Mouse (Mus musculus) CH12.LX (cell line): ENCODE measurements around the gene Tspan6. TPM values are rescaled to one million over a fixed set of nuclear protein-coding genes. Genes with fewer than 3 reads are reported as not detected.

Experiments
- DNase-seq: peaks from one replicate; pipeline ENCODE4 v3.0.0-alpha.2; 2013; ENCODE audit errors: extremely low read depth
- H3K27ac ChIP-seq: 2 replicates; pipeline ENCODE4 v1.5.1; 2012; ENCODE audit warnings: low read depth, mild to moderate bottlenecking, control low read depth, moderate library complexity; ENCODE audit not compliant: insufficient read depth
- H3K27me3 ChIP-seq: replicated peaks from 2 replicates; pipeline ENCODE3; 2012; ENCODE audit warnings: inconsistent platforms
- H3K36me3 ChIP-seq, 2 experiments: replicated peaks in 1 of 2; 2 replicates each; pipeline versions ENCODE3 to v1.6.1; 2012; ENCODE audit warnings: inconsistent platforms in 1 of 2, low read length in 1 of 2, mild to moderate bottlenecking in 1 of 2, mixed read lengths in 1 of 2, moderate library complexity in 1 of 2; ENCODE audit not compliant: control insufficient read depth in 1 of 2, insufficient read depth in 1 of 2
- H3K4me1 ChIP-seq, 2 experiments: 2 replicates each; pipeline ENCODE4 v1.6.1; 2012; ENCODE audit warnings: inconsistent platforms in 1 of 2, moderate library complexity in 1 of 2; ENCODE audit not compliant: insufficient read depth in 2 of 2, control insufficient read depth in 1 of 2
- H3K4me2 ChIP-seq: 2 replicates; pipeline ENCODE4 v1.6.1; 2012; ENCODE audit warnings: low read depth, mild to moderate bottlenecking, control low read depth; ENCODE audit not compliant: poor library complexity, insufficient read depth, severe bottlenecking
- H3K4me3 ChIP-seq, 3 experiments: fragments of 150-350 bp in 1 of 3; sonication (generic) in 1 of 3; replicated peaks in 1 of 3; 2 replicates each; pipeline versions ENCODE3 to v1.5.1; 2011 to 2012; ENCODE audit warnings: low read depth in 2 of 3, low read length in 2 of 3, mild to moderate bottlenecking in 2 of 3, moderate library complexity in 2 of 3, control low read depth in 1 of 3, improper control_type of control experiment in 1 of 3, inconsistent platforms in 1 of 3, mixed read lengths in 1 of 3; ENCODE audit not compliant: poor library complexity in 1 of 3
- H3K79me2 ChIP-seq: replicated peaks from 2 replicates; pipeline ENCODE4 v1.6.1; 2012; ENCODE audit warnings: mild to moderate bottlenecking, moderate library complexity; ENCODE audit not compliant: control insufficient read depth, poor library complexity, insufficient read depth, severe bottlenecking; ENCODE audit errors: extremely low read depth
- H3K9ac ChIP-seq: 2 replicates; pipeline ENCODE4 v1.6.1; 2012; ENCODE audit warnings: low read depth, mild to moderate bottlenecking, control low read depth, moderate library complexity; ENCODE audit not compliant: insufficient read depth
- H3K9me3 ChIP-seq: replicated peaks from 2 replicates; pipeline ENCODE3; 2012; ENCODE audit warnings: low read length, inconsistent platforms, mixed read lengths
- BHLHE40 ChIP-seq: IDR thresholded peaks from 2 replicates; pipeline ENCODE4 v1.6.1; 2011; ENCODE audit warnings: mild to moderate bottlenecking, low read depth, low read length, improper control_type of control experiment
- CHD1 ChIP-seq: IDR thresholded peaks from 2 replicates; pipeline ENCODE4 v1.6.1; 2012; ENCODE audit warnings: low read depth, low read length, improper control_type of control experiment, inconsistent platforms
- CHD2 ChIP-seq: IDR thresholded peaks from 2 replicates; pipeline ENCODE4 v1.6.1; 2011; ENCODE audit warnings: low read length, improper control_type of control experiment
- CTCF ChIP-seq, 2 experiments: IDR thresholded peaks in 1 of 2; conservative IDR thresholded peaks in 1 of 2; 2 replicates each; pipeline ENCODE4 v1.5.1; 2011 to 2012; ENCODE audit warnings: low read depth in 2 of 2, low read length in 2 of 2, improper control_type of control experiment in 1 of 2, inconsistent platforms in 1 of 2, mild to moderate bottlenecking in 1 of 2, moderate library complexity in 1 of 2
- E2F4 ChIP-seq: IDR thresholded peaks from 2 replicates; pipeline ENCODE4 v1.6.1; 2011; ENCODE audit warnings: low read depth, low read length, improper control_type of control experiment; ENCODE audit not compliant: insufficient replicate concordance
- ELF1 ChIP-seq: IDR thresholded peaks from 2 replicates; pipeline ENCODE4 v1.6.1; 2014; ENCODE audit warnings: low read depth, mild to moderate bottlenecking, inconsistent platforms, low read length, improper control_type of control experiment
- EP300 ChIP-seq: IDR thresholded peaks from 2 replicates; pipeline ENCODE4 v1.6.1; 2011; ENCODE audit warnings: low read length, improper control_type of control experiment
- ETS1 ChIP-seq: conservative IDR thresholded peaks from 2 replicates; pipeline ENCODE4 v1.6.1; 2012; ENCODE audit warnings: low read depth, mild to moderate bottlenecking, inconsistent platforms, low read length, improper control_type of control experiment, moderate library complexity
- KAT2A ChIP-seq: IDR thresholded peaks from 2 replicates; pipeline ENCODE4 v1.6.1; 2012; ENCODE audit warnings: low read length, improper control_type of control experiment, inconsistent platforms; ENCODE audit not compliant: insufficient replicate concordance
- MAX ChIP-seq: IDR thresholded peaks from 2 replicates; pipeline ENCODE4 v1.6.1; 2011; ENCODE audit warnings: low read length, improper control_type of control experiment
- MAZ ChIP-seq: IDR thresholded peaks from 2 replicates; pipeline ENCODE4 v1.6.1; 2012; ENCODE audit warnings: low read depth, mild to moderate bottlenecking, inconsistent platforms, low read length, improper control_type of control experiment, moderate library complexity
- MEF2A ChIP-seq: IDR thresholded peaks from 2 replicates; pipeline ENCODE4 v1.6.1; 2014; ENCODE audit warnings: low read depth, mild to moderate bottlenecking, inconsistent platforms, low read length, improper control_type of control experiment, borderline replicate concordance
- NELFE ChIP-seq: IDR thresholded peaks from 2 replicates; pipeline ENCODE4 v1.6.1; 2011; ENCODE audit warnings: low read depth, low read length, improper control_type of control experiment
- NRF1 ChIP-seq: IDR thresholded peaks from 2 replicates; pipeline ENCODE4 v1.6.1; 2014; ENCODE audit warnings: low read depth, mild to moderate bottlenecking, inconsistent platforms, low read length, improper control_type of control experiment, moderate library complexity
- POLR2A ChIP-seq: IDR thresholded peaks from 2 replicates; pipeline ENCODE4 v1.6.1; 2011; ENCODE audit warnings: low read depth, mild to moderate bottlenecking, improper control_type of control experiment, low read length
- POLR2AphosphoS2 ChIP-seq: IDR thresholded peaks from 2 replicates; pipeline ENCODE4 v1.6.1; 2011; ENCODE audit warnings: low read depth, low read length, improper control_type of control experiment
- RAD21 ChIP-seq: IDR thresholded peaks from 2 replicates; pipeline ENCODE4 v1.6.1; 2011; ENCODE audit warnings: low read depth, mild to moderate bottlenecking, low read length, improper control_type of control experiment, moderate library complexity
- SMC3 ChIP-seq: IDR thresholded peaks from 2 replicates; pipeline ENCODE4 v1.6.1; 2011; ENCODE audit warnings: low read depth, low read length, improper control_type of control experiment
- TBP ChIP-seq: conservative IDR thresholded peaks from 2 replicates; pipeline ENCODE4 v1.6.1; 2011; ENCODE audit warnings: low read depth, low read length, improper control_type of control experiment
- TCF12 ChIP-seq: IDR thresholded peaks from 2 replicates; pipeline ENCODE4 v1.6.1; 2014; ENCODE audit warnings: low read depth, mild to moderate bottlenecking, inconsistent platforms, low read length, improper control_type of control experiment
- USF2 ChIP-seq: conservative IDR thresholded peaks from 2 replicates; pipeline ENCODE4 v1.6.1; 2011; ENCODE audit warnings: low read depth, low read length, improper control_type of control experiment
- ZC3H11A ChIP-seq: IDR thresholded peaks from 2 replicates; pipeline ENCODE4 v1.6.1; 2012; ENCODE audit warnings: low read depth, mild to moderate bottlenecking, inconsistent platforms, low read length, improper control_type of control experiment
- ZMIZ1 ChIP-seq: IDR thresholded peaks from 2 replicates; pipeline ENCODE4 v1.6.1; 2012; ENCODE audit warnings: low read depth, mild to moderate bottlenecking, inconsistent platforms, low read length, improper control_type of control experiment
- ZNF384 ChIP-seq: IDR thresholded peaks from 2 replicates; pipeline ENCODE4 v1.6.1; 2012; ENCODE audit warnings: low read depth, low read length, improper control_type of control experiment, inconsistent platforms
- dilution Hi-C: fragments of 300-500 bp; cut with MboI; formaldehyde crosslinking; loops from 2 replicates; pipeline ENCODE4 v1.14.3; 2020; ENCODE audit warnings: low sequenced_read_pairs; ENCODE audit not compliant: extremely low pct_unique_long_range_greater_than_20kb, extremely low pct_ligation_motif_present
- in situ Hi-C: fragments of 300-500 bp; cut with MboI; formaldehyde crosslinking; loops from 3 replicates; pipeline ENCODE4 v1.14.3; 2019; ENCODE audit warnings: low sequenced_read_pairs, low pct_ligation_motif_present, low pct_unique_long_range_greater_than_20kb, mixed read lengths
- polyA plus RNA-seq: library from polyadenylated mRNA; unstranded; fragments of >175 nt; gene quantifications from 2 replicates; pipeline ENCODE4 v1.2.1, GENCODE M21; 2012; ENCODE audit warnings: low read depth; ENCODE audit not compliant: insufficient read length
- total RNA-seq, 2 experiments: library from RNA; depleted of rRNA; stranded (reverse); fragments of 300-350 nt in 1 of 2; fragments of >200 nt in 1 of 2; gene quantifications; 2 replicates each; pipeline ENCODE4 v1.2.3; 2012 to 2014

Gene Tspan6
- total and polyA plus RNA-seq, 3 experiments = 0.72 to 15.7 (median 0.96) TPM

- TF ChIP-seq CTCF (conservative IDR thresholded peaks at IDR 0.05 in 1 of 2, IDR thresholded peaks at IDR 0.05 in 1 of 2; ENCODE audit: low read depth in 2 of 2, low read length in 2 of 2) (peak; percentile 37 to 67; a peak in 3 of 4 replicates), CHD1 (no peak), SMC3 (peak; percentile 52), MAZ (no peak), RAD21 (peak; percentile 65), ZNF384 (no peak), BHLHE40 (no peak), E2F4 (no peak), USF2 (no peak), POLR2AphosphoS2 (no peak), KAT2A (no peak), NELFE (no peak)
- H3K4me3 ChIP-seq = no peak overlapping the region
- peaks cover 0 to 12% of the 10 kb centered on the region in 2 experiments; a peak in 2 of 4 replicates for H3K4me1 ChIP-seq
- H3K27ac ChIP-seq = no peak overlapping the region
- peak; percentile 51 for DNase-seq
- no peaks in the 10 kb centered on the region for H3K79me2 ChIP-seq
- no peak overlapping the region; the same call in 1 of the 2 replicates for H3K4me2 ChIP-seq
- dilution Hi-C loops = no loop called here
- H3K36me3 ChIP-seq = no peaks in the 10 kb centered on the region
- no peak overlapping the region for H3K9ac ChIP-seq
- H3K9me3 ChIP-seq = no peaks in the 10 kb centered on the region
- H3K27me3 ChIP-seq = no peaks in the 10 kb centered on the region
- in situ Hi-C loops = no loop called here
Measured at GRCm38 (mm10) chrX:133931302-133932013, 33.2 kb upstream of the Tspan6 start.

GRCm38 (mm10) chrX:133926760-133927159, 28.5 kb upstream of the Tspan6 start:
- dilution Hi-C loops = no loop called here

More at GRCm38 (mm10) chrX:133926760-133927159, 28.5 kb upstream of the Tspan6 start:
- peaks cover 0 to 2% of the 10 kb centered on the region in 2 experiments; a peak in 1 of 4 replicates for H3K4me1 ChIP-seq
- no peaks in the 10 kb centered on the region for H3K27me3 ChIP-seq
- no peaks in the 10 kb centered on the region for H3K36me3 ChIP-seq
- no peaks in the 10 kb centered on the region for H3K79me2 ChIP-seq
- H3K4me2 ChIP-seq = no peak overlapping the region; the same call in 1 of the 2 replicates
- no peak for TF ChIP-seq ZMIZ1
- no peak for TF ChIP-seq ELF1
- TF ChIP-seq NRF1 = no peak
- TF ChIP-seq TBP = no peak
- TF ChIP-seq E2F4 = no peak
- TF ChIP-seq EP300 = no peak
- no peak for TF ChIP-seq USF2
- no peak for TF ChIP-seq POLR2A
- no peak for TF ChIP-seq ZC3H11A
- TF ChIP-seq MEF2A = no peak
- no peak for TF ChIP-seq TCF12
- TF ChIP-seq NELFE = no peak
- TF ChIP-seq CHD2 = no peak
- no peak for TF ChIP-seq MAZ
- TF ChIP-seq CTCF (conservative IDR thresholded peaks at IDR 0.05 in 1 of 2, IDR thresholded peaks at IDR 0.05 in 1 of 2; ENCODE audit: low read depth in 2 of 2, low read length in 2 of 2) = no peak
- TF ChIP-seq ETS1 = no peak
- TF ChIP-seq POLR2AphosphoS2 = no peak
- no peak for TF ChIP-seq MAX
- TF ChIP-seq, all 38 proteins: peak for 0
- Histone ChIP-seq H3K27ac (no peak overlapping the region), H3K9me3 (no peaks in the 10 kb centered on the region), H3K4me3 (no peak overlapping the region), H3K9ac (no peak overlapping the region)
- in situ Hi-C loops = no loop called here
- no peak for DNase-seq
